Mouse (Mus musculus) midbrain, embryonic 15.5 days (tissue): ENCODE results near the gene Agap3. TPM values are rescaled to one million over a fixed set of nuclear protein-coding genes. Genes with fewer than 3 reads are reported as not detected.

Experiments
- ATAC-seq: fragments of 200-750 bp; cut with Nextera tagmentation; replicated peaks from 2 replicates; pipeline ENCODE4 v1.8.0; 2017; ENCODE audit warnings: moderate TSS enrichment
- H3K27ac ChIP-seq: fragments of 300-500 bp; sonication (generic); 2 replicates; pipeline ENCODE4 v1.5.1; 2015; ENCODE audit warnings: mild to moderate bottlenecking, inconsistent platforms
- H3K27me3 ChIP-seq: fragments of 300-500 bp; sonication (generic); replicated peaks from 2 replicates; pipeline ENCODE4 v1.6.1; 2015; ENCODE audit warnings: inconsistent platforms
- H3K36me3 ChIP-seq: fragments of 300-500 bp; sonication (generic); replicated peaks from 2 replicates; pipeline ENCODE4 v1.6.1; 2015; ENCODE audit warnings: inconsistent platforms
- H3K4me1 ChIP-seq: fragments of 300-500 bp; sonication (generic); 2 replicates; pipeline ENCODE4 v1.6.1; 2015; ENCODE audit warnings: inconsistent platforms
- H3K4me2 ChIP-seq: fragments of 300-500 bp; sonication (generic); 2 replicates; pipeline ENCODE4 v1.6.1; 2015; ENCODE audit warnings: inconsistent platforms, mild to moderate bottlenecking, moderate library complexity
- H3K4me3 ChIP-seq: fragments of 300-500 bp; sonication (generic); 2 replicates; pipeline ENCODE4 v1.5.1; 2015; ENCODE audit warnings: mild to moderate bottlenecking, inconsistent platforms
- H3K9ac ChIP-seq: fragments of 300-500 bp; sonication (generic); 2 replicates; pipeline ENCODE4 v1.6.1; 2015; ENCODE audit warnings: mild to moderate bottlenecking, inconsistent platforms
- H3K9me3 ChIP-seq: fragments of 300-500 bp; sonication (generic); 2 replicates; pipeline ENCODE4 v1.6.1; 2016; ENCODE audit warnings: inconsistent platforms
- WGBS: fragments of 180-500 bp; shearing (Covaris S2); methylation state at CpG from one replicate; pipeline ENCODE4 v1.1.7; 2015; ENCODE audit warnings: mixed read lengths; 5-methylcytosine and 5-hydroxymethylcytosine counted together
- polyA plus RNA-seq: library from polyadenylated mRNA; unstranded; fragments of >200 nt; fragmentation: Nextera tagmentation; extraction: Ambion mirVana; gene quantifications from 2 replicates; pipeline ENCODE4 v1.2.1, GENCODE M21; 2015

The Agap3 gene
- polyA plus RNA-seq, 1 experiment from 2014 or later, result 122 TPM

GRCm38 (mm10) chr5:24502786-24503185 lies 50.8 kb downstream of the Agap3 start:
- Histone ChIP-seq H3K9me3 (no peaks in the 10 kb centered on the region), H3K4me1 (peaks cover 10% of the 10 kb centered on the region; the same call in 1 of the 2 replicates), H3K9ac (no peak overlapping the region), H3K4me3 (no peak overlapping the region), H3K27ac (no peak overlapping the region), H3K27me3 (peaks cover 9% of the 10 kb centered on the region), H3K36me3 (peaks cover 26% of the 10 kb centered on the region), H3K4me2 (no peak overlapping the region)
- no peak for ATAC-seq
- WGBS, result 82% methylated on average over 4 of the region's 4 CpGs

- Histone ChIP-seq H3K4me2 (no peak overlapping the region), H3K4me1 (peaks cover 7% of the 10 kb centered on the region; the same call in 1 of the 2 replicates), H3K4me3 (no peak overlapping the region), H3K9ac (no peak overlapping the region), H3K27me3 (peaks cover 9% of the 10 kb centered on the region), H3K9me3 (no peaks in the 10 kb centered on the region), H3K36me3 (peaks cover 12% of the 10 kb centered on the region), H3K27ac (no peak overlapping the region)
- ATAC-seq, result no peak
- WGBS, result 59% methylated on average over 2 of the region's 2 CpGs
These were observed 53.5 kb downstream of the Agap3 start for GRCm38 (mm10) chr5:24505513-24505912.

- H3K27me3 ChIP-seq, result peaks cover 9% of the 10 kb centered on the region
- 94% methylated on average over 7 of the region's 7 CpGs for WGBS
- H3K4me2 ChIP-seq, result no peak overlapping the region
- ATAC-seq, result no peak
- H3K36me3 ChIP-seq, result no peaks in the 10 kb centered on the region
- H3K9ac ChIP-seq, result no peak overlapping the region
- no peak overlapping the region for H3K27ac ChIP-seq
- H3K9me3 ChIP-seq, result no peaks in the 10 kb centered on the region
- peaks cover 7% of the 10 kb centered on the region; the same call in 1 of the 2 replicates for H3K4me1 ChIP-seq
- H3K4me3 ChIP-seq, result no peak overlapping the region
These were observed 56.4 kb downstream of the Agap3 start for GRCm38 (mm10) chr5:24508406-24508805.

- H3K9me3 ChIP-seq, result no peaks in the 10 kb centered on the region
- H3K4me3 ChIP-seq, result no peak overlapping the region
- H3K4me2 ChIP-seq, result no peak overlapping the region
- ATAC-seq, result no peak
- H3K27ac ChIP-seq, result no peak overlapping the region
- no peaks in the 10 kb centered on the region for H3K36me3 ChIP-seq
- H3K27me3 ChIP-seq, result no peaks in the 10 kb centered on the region
- no peaks in the 10 kb centered on the region for H3K4me1 ChIP-seq
- no peak overlapping the region for H3K9ac ChIP-seq
- WGBS, result 52% methylated on average over 11 of the region's 11 CpGs
These were observed 58.7 kb downstream of the Agap3 start for GRCm38 (mm10) chr5:24510635-24511034.

- Histone ChIP-seq H3K27ac (no peak overlapping the region), H3K36me3 (no peaks in the 10 kb centered on the region), H3K9me3 (no peaks in the 10 kb centered on the region), H3K4me3 (no peak overlapping the region), H3K27me3 (no peaks in the 10 kb centered on the region), H3K9ac (no peak overlapping the region), H3K4me2 (no peak overlapping the region), H3K4me1 (no peaks in the 10 kb centered on the region)
- WGBS, result 60% methylated on average over 8 of the region's 8 CpGs
- no peak for ATAC-seq
These were observed 60.3 kb downstream of the Agap3 start for GRCm38 (mm10) chr5:24512271-24512670.

GRCm38 (mm10) chr5:24521366-24521765 lies 69.4 kb downstream of the Agap3 start:
- Histone ChIP-seq H3K4me2 (no peak overlapping the region), H3K9ac (no peak overlapping the region), H3K36me3 (no peaks in the 10 kb centered on the region), H3K4me1 (peaks cover 8% of the 10 kb centered on the region), H3K27me3 (peaks cover 44% of the 10 kb centered on the region), H3K9me3 (no peaks in the 10 kb centered on the region), H3K4me3 (no peak overlapping the region), H3K27ac (no peak overlapping the region)
- no peak for ATAC-seq
- WGBS, result 66% methylated on average over 8 of the region's 8 CpGs

GRCm38 (mm10) chr5:24523806-24524205 lies 71.8 kb downstream of the Agap3 start:
- Histone ChIP-seq H3K4me2 (no peak overlapping the region), H3K4me3 (no peak overlapping the region), H3K36me3 (no peaks in the 10 kb centered on the region), H3K27me3 (peaks cover 64% of the 10 kb centered on the region), H3K9ac (no peak overlapping the region), H3K9me3 (no peaks in the 10 kb centered on the region), H3K4me1 (peaks cover 17% of the 10 kb centered on the region), H3K27ac (no peak overlapping the region)
- ATAC-seq, result no peak
- WGBS, result 38% methylated on average over 8 of the region's 8 CpGs

- Histone ChIP-seq H3K4me1 (peaks cover 17% of the 10 kb centered on the region), H3K9ac (no peak overlapping the region), H3K4me3 (no peak overlapping the region), H3K9me3 (no peaks in the 10 kb centered on the region), H3K4me2 (no peak overlapping the region), H3K27me3 (peaks cover 71% of the 10 kb centered on the region), H3K36me3 (no peaks in the 10 kb centered on the region), H3K27ac (no peak overlapping the region)
- WGBS, result 8% methylated on average over 4 of the region's 4 CpGs
- ATAC-seq, result no peak
These were observed 72.5 kb downstream of the Agap3 start for GRCm38 (mm10) chr5:24524522-24524921.

- H3K27me3 ChIP-seq, result peaks cover 75% of the 10 kb centered on the region
- peaks cover 17% of the 10 kb centered on the region for H3K4me1 ChIP-seq
- no peak overlapping the region for H3K27ac ChIP-seq
- H3K36me3 ChIP-seq, result no peaks in the 10 kb centered on the region
- H3K9me3 ChIP-seq, result no peaks in the 10 kb centered on the region
- H3K9ac ChIP-seq, result peak overlapping the region; percentile 44
- no peak for ATAC-seq
- peak overlapping the region; percentile 96 for H3K4me2 ChIP-seq
- 3% methylated on average over 34 of the region's 34 CpGs for WGBS
- peak overlapping the region; percentile 41 for H3K4me3 ChIP-seq
These were observed 73.6 kb downstream of the Agap3 start for GRCm38 (mm10) chr5:24525360-24526189.

- Histone ChIP-seq H3K27ac (no peak overlapping the region), H3K9me3 (no peaks in the 10 kb centered on the region), H3K9ac (peak overlapping the region; percentile 44), H3K4me2 (peak overlapping the region; percentile 96), H3K4me1 (peaks cover 17% of the 10 kb centered on the region), H3K36me3 (no peaks in the 10 kb centered on the region), H3K4me3 (peak overlapping the region; percentile 41), H3K27me3 (peaks cover 75% of the 10 kb centered on the region)
- 1% methylated on average over 91 of the region's 109 CpGs for WGBS
- peak; percentile 32; the same call in 1 of the 2 replicates for ATAC-seq
These were observed 74.4 kb downstream of the Agap3 start for GRCm38 (mm10) chr5:24526190-24526888.

- no peak within 1 kb of the TSS for H3K27ac ChIP-seq
- H3K9me3 ChIP-seq, result no peaks in the 10 kb centered on the region
- H3K36me3 ChIP-seq, result no peaks in the 10 kb centered on the region
- H3K27me3 ChIP-seq, result peaks cover 73% of the 10 kb centered on the region
- peak within 1 kb of the TSS; percentile 41 for H3K4me3 ChIP-seq
- peak within 1 kb of the TSS; percentile 44 for H3K9ac ChIP-seq
- ATAC-seq, result no peak
- peaks cover 17% of the 10 kb centered on the region for H3K4me1 ChIP-seq
- H3K4me2 ChIP-seq, result peak within 1 kb of the TSS; percentile 96
- 0% methylated on average over 40 of the region's 49 CpGs for WGBS
These were observed 74.9 kb downstream of the Agap3 start, which contains the start of gene Gbx1 for GRCm38 (mm10) chr5:24526889-24527230. TSS of gene Gbx1 (minus strand) at chr5:24527202.

- Histone ChIP-seq H3K9me3 (no peaks in the 10 kb centered on the region), H3K4me2 (no peak overlapping the region), H3K4me3 (no peak overlapping the region), H3K4me1 (peaks cover 17% of the 10 kb centered on the region), H3K36me3 (no peaks in the 10 kb centered on the region), H3K27ac (no peak overlapping the region), H3K9ac (no peak overlapping the region), H3K27me3 (peaks cover 64% of the 10 kb centered on the region)
- no peak for ATAC-seq
- 19% methylated on average over 6 of the region's 6 CpGs for WGBS
These were observed 75.8 kb downstream of the Agap3 start for GRCm38 (mm10) chr5:24527780-24528179.
